Mouse (Mus musculus): ENCODE measurements around the gene Fbxo47. TPM values are rescaled to one million over a fixed set of nuclear protein-coding genes. Genes with fewer than 3 reads are reported as not detected.

Fbxo47 gene
- polyA plus RNA-seq, 1 experiment from 2014 or later: 1.4 TPM

- Histone ChIP-seq H3K27ac (peak overlapping the region; percentile 78; the same call in 1 of the 2 replicates), H3K9ac (no peak overlapping the region), H3K27me3 (no peaks in the 10 kb centered on the region), H3K4me3 (no peak overlapping the region), H3K4me1 (peaks cover 58% of the 10 kb centered on the region), H3K9me3 (replicated peaks) (no peaks in the 10 kb centered on the region), H3K36me3 (ENCODE audit: poor library complexity, severe bottlenecking) (peaks cover 61% of the 10 kb centered on the region), H3K4me2 (no peak overlapping the region)
- 42% methylated on average over 5 of the region's 5 CpGs for whole genome bisulfite sequencing
- no peak for ATAC-seq
Measured at GRCm38 (mm10) chr11:97817379-97817778, 66.6 kb downstream of the Fbxo47 start.

- Histone ChIP-seq H3K4me1 (peaks cover 63% of the 10 kb centered on the region), H3K27me3 (no peaks in the 10 kb centered on the region), H3K4me2 (no peak overlapping the region), H3K4me3 (no peak overlapping the region), H3K36me3 (ENCODE audit: poor library complexity, severe bottlenecking) (peaks cover 61% of the 10 kb centered on the region), H3K9ac (no peak overlapping the region; the same call in 1 of the 2 replicates), H3K9me3 (replicated peaks) (no peaks in the 10 kb centered on the region), H3K27ac (no peak overlapping the region)
- no peak for ATAC-seq
- 67% methylated on average over 9 of the region's 9 CpGs for WGBS
Measured at GRCm38 (mm10) chr11:97816916-97817315, 67.0 kb downstream of the Fbxo47 start.

GRCm38 (mm10) chr11:97816176-97816575, 67.8 kb downstream of the Fbxo47 start:
- Histone ChIP-seq H3K4me3 (no peak overlapping the region), H3K9me3 (replicated peaks) (no peaks in the 10 kb centered on the region), H3K4me1 (peaks cover 70% of the 10 kb centered on the region), H3K36me3 (ENCODE audit: poor library complexity, severe bottlenecking) (peaks cover 56% of the 10 kb centered on the region), H3K27me3 (no peaks in the 10 kb centered on the region), H3K9ac (no peak overlapping the region), H3K27ac (no peak overlapping the region), H3K4me2 (no peak overlapping the region)
- no peak for ATAC-seq
- WGBS: 38% methylated on average over 5 of the region's 5 CpGs

- no peak overlapping the region for H3K27ac ChIP-seq
- H3K36me3 ChIP-seq (ENCODE audit: poor library complexity, severe bottlenecking): peaks cover 52% of the 10 kb centered on the region
- 0 out of 2 replicates have a peak overlapping the region, but pooled peaks have one; percentile 12 for H3K9ac ChIP-seq
- no peaks in the 10 kb centered on the region for H3K27me3 ChIP-seq
- H3K9me3 ChIP-seq (replicated peaks): no peaks in the 10 kb centered on the region
- H3K4me2 ChIP-seq: no peak overlapping the region
- no peak overlapping the region for H3K4me3 ChIP-seq
- 66% methylated on average over 11 of the region's 11 CpGs for WGBS
- peaks cover 72% of the 10 kb centered on the region for H3K4me1 ChIP-seq
- no peak for ATAC-seq
Measured at GRCm38 (mm10) chr11:97815736-97816135, 68.2 kb downstream of the Fbxo47 start.

- no peak for ATAC-seq
Measured at GRCm38 (mm10) chr11:97813746-97814515, 70.0 kb downstream of the Fbxo47 start.

GRCm38 (mm10) chr11:97813085-97813484, 70.9 kb downstream of the Fbxo47 start:
- H3K4me1 ChIP-seq: peaks cover 85% of the 10 kb centered on the region
- H3K27ac ChIP-seq: peak overlapping the region; percentile 90
- WGBS: 24% methylated on average over 7 of the region's 7 CpGs
- peak; percentile 49 for ATAC-seq
- H3K4me2 ChIP-seq: peak overlapping the region; percentile 51
- H3K27me3 ChIP-seq: no peaks in the 10 kb centered on the region
- H3K9ac ChIP-seq: peak overlapping the region; percentile 12
- H3K36me3 ChIP-seq (ENCODE audit: poor library complexity, severe bottlenecking): peaks cover 55% of the 10 kb centered on the region
- no peaks in the 10 kb centered on the region for H3K9me3 ChIP-seq (replicated peaks)
- 0 out of 2 replicates have a peak overlapping the region, but pooled peaks have one; percentile 5 for H3K4me3 ChIP-seq

More at GRCm38 (mm10) chr11:97813746-97814515, 70.0 kb downstream of the Fbxo47 start:
- H3K9me3 ChIP-seq (replicated peaks): no peaks in the 10 kb centered on the region
- peak overlapping the region; percentile 90 for H3K27ac ChIP-seq
- no peaks in the 10 kb centered on the region for H3K27me3 ChIP-seq
- H3K36me3 ChIP-seq (ENCODE audit: poor library complexity, severe bottlenecking): peaks cover 49% of the 10 kb centered on the region
- no peak overlapping the region for H3K9ac ChIP-seq
- no peak overlapping the region for H3K4me3 ChIP-seq
- no peak overlapping the region for H3K4me2 ChIP-seq
- peaks cover 85% of the 10 kb centered on the region for H3K4me1 ChIP-seq
- 76% methylated on average over 17 of the region's 17 CpGs for WGBS

- H3K9ac ChIP-seq: peak overlapping the region; percentile 12
- peak overlapping the region; percentile 51 for H3K4me2 ChIP-seq
- H3K36me3 ChIP-seq (ENCODE audit: poor library complexity, severe bottlenecking): peaks cover 55% of the 10 kb centered on the region
- no peaks in the 10 kb centered on the region for H3K27me3 ChIP-seq
- ATAC-seq: peak; percentile 89
- H3K4me1 ChIP-seq: peaks cover 85% of the 10 kb centered on the region
- H3K9me3 ChIP-seq (replicated peaks): no peaks in the 10 kb centered on the region
- 0 out of 2 replicates have a peak overlapping the region, but pooled peaks have one; percentile 5 for H3K4me3 ChIP-seq
- 12% methylated on average over 3 of the region's 3 CpGs for WGBS
- H3K27ac ChIP-seq: peak overlapping the region; percentile 90
Measured at GRCm38 (mm10) chr11:97812491-97812921, 71.4 kb downstream of the Fbxo47 start.

- Histone ChIP-seq H3K4me1 (peaks cover 86% of the 10 kb centered on the region), H3K9ac (peak overlapping the region; percentile 40), H3K27ac (peak overlapping the region; percentile 90), H3K4me3 (0 out of 2 replicates have a peak overlapping the region, but pooled peaks have one; percentile 5), H3K36me3 (ENCODE audit: poor library complexity, severe bottlenecking) (peaks cover 56% of the 10 kb centered on the region), H3K4me2 (peak overlapping the region; percentile 51), H3K9me3 (replicated peaks) (no peaks in the 10 kb centered on the region), H3K27me3 (no peaks in the 10 kb centered on the region)
- 24% methylated on average over 12 of the region's 13 CpGs for WGBS
- ATAC-seq: no peak
Measured at GRCm38 (mm10) chr11:97811569-97812362, 72.2 kb downstream of the Fbxo47 start.

- WGBS: 7% methylated on average over 3 of the region's 3 CpGs
- no peak for ATAC-seq
- Histone ChIP-seq H3K4me3 (no peak overlapping the region), H3K36me3 (ENCODE audit: poor library complexity, severe bottlenecking) (peaks cover 50% of the 10 kb centered on the region), H3K4me2 (no peak overlapping the region), H3K27ac (peak overlapping the region; percentile 90), H3K9me3 (replicated peaks) (no peaks in the 10 kb centered on the region), H3K9ac (peak overlapping the region; percentile 40), H3K4me1 (peaks cover 92% of the 10 kb centered on the region), H3K27me3 (no peaks in the 10 kb centered on the region)
Measured at GRCm38 (mm10) chr11:97810970-97811369, 73.0 kb downstream of the Fbxo47 start.

GRCm38 (mm10) chr11:97810356-97810755, 73.6 kb downstream of the Fbxo47 start:
- Histone ChIP-seq H3K9ac (no peak overlapping the region), H3K27ac (no peak overlapping the region), H3K27me3 (no peaks in the 10 kb centered on the region), H3K9me3 (replicated peaks) (no peaks in the 10 kb centered on the region), H3K36me3 (ENCODE audit: poor library complexity, severe bottlenecking) (peaks cover 44% of the 10 kb centered on the region), H3K4me3 (no peak overlapping the region), H3K4me2 (no peak overlapping the region), H3K4me1 (peaks cover 92% of the 10 kb centered on the region)
- no peak for ATAC-seq
- 82% methylated on average over 7 of the region's 7 CpGs for WGBS

- peaks cover 35% of the 10 kb centered on the region for H3K36me3 ChIP-seq (ENCODE audit: poor library complexity, severe bottlenecking)
- H3K9ac ChIP-seq: no peak overlapping the region
- H3K4me3 ChIP-seq: no peak overlapping the region
- peaks cover 96% of the 10 kb centered on the region for H3K4me1 ChIP-seq
- H3K9me3 ChIP-seq (replicated peaks): no peaks in the 10 kb centered on the region
- 81% methylated on average over 7 of the region's 7 CpGs for WGBS
- no peak overlapping the region for H3K4me2 ChIP-seq
- ATAC-seq: no peak
- H3K27ac ChIP-seq: no peak overlapping the region
- H3K27me3 ChIP-seq: no peaks in the 10 kb centered on the region
Measured at GRCm38 (mm10) chr11:97809235-97810121, 74.5 kb downstream of the Fbxo47 start.

All from forebrain, embryonic 13.5 days (tissue).